Mouse (Mus musculus): ENCODE data around the gene Pacs2.
A peak's percentile ranks its signal among the peaks of the same experiment; 100 is the strongest.

The Pacs2 gene

GRCm38 (mm10) chr12:113075063-113075454 lies 60.8 kb downstream of the Pacs2 start:
- DNase-seq (ENCODE audit: low read depth in 1 of 2, low spot score in 2 of 2): peak; percentile 64 to 77

GRCm38 (mm10) chr12:113075486-113075885 lies 61.2 kb downstream of the Pacs2 start:
- DNase-seq (ENCODE audit: low read depth in 1 of 2, low spot score in 2 of 2): no peak

- no peak for DNase-seq (ENCODE audit: low read depth in 1 of 2, low spot score in 2 of 2)
Observed at GRCm38 (mm10) chr12:113087276-113087675, 73.0 kb downstream of the Pacs2 start.

GRCm38 (mm10) chr12:113088026-113088425 lies 73.7 kb downstream of the Pacs2 start:
- no peak for DNase-seq (ENCODE audit: low read depth in 1 of 2, low spot score in 2 of 2)

GRCm38 (mm10) chr12:113089107-113089506 lies 74.8 kb downstream of the Pacs2 start:
- DNase-seq (ENCODE audit: low read depth in 1 of 2, low spot score in 2 of 2): no peak

- no peak for DNase-seq (ENCODE audit: low read depth in 1 of 2, low spot score in 2 of 2)
Observed at GRCm38 (mm10) chr12:113090053-113090452, 75.7 kb downstream of the Pacs2 start.

- DNase-seq (ENCODE audit: low read depth in 1 of 2, low spot score in 2 of 2): no peak
Observed at GRCm38 (mm10) chr12:113097040-113097439, 82.7 kb downstream of the Pacs2 start.

GRCm38 (mm10) chr12:113097749-113098281 lies 83.5 kb downstream of the Pacs2 start, which contains the start of gene Mta1:
Gene Mta1, plus strand, starts transcription at chr12:113098278.
- DNase-seq (ENCODE audit: low read depth in 1 of 2, low spot score in 2 of 2): no peak

- DNase-seq (ENCODE audit: low read depth in 1 of 2, low spot score in 2 of 2): no peak
Observed at GRCm38 (mm10) chr12:113098530-113099151, 84.3 kb downstream of the Pacs2 start.

- no peak for DNase-seq (ENCODE audit: low read depth in 1 of 2, low spot score in 2 of 2)
Observed at GRCm38 (mm10) chr12:113099470-113100237, 85.3 kb downstream of the Pacs2 start.

- DNase-seq (ENCODE audit: low read depth in 1 of 2, low spot score in 2 of 2): no peak
Observed at GRCm38 (mm10) chr12:113100448-113101076, 86.3 kb downstream of the Pacs2 start.

- no peak for DNase-seq (ENCODE audit: low read depth in 1 of 2, low spot score in 2 of 2)
Observed at GRCm38 (mm10) chr12:113101251-113101960, 87.1 kb downstream of the Pacs2 start.

- peak; percentile 20 to 48 for DNase-seq (ENCODE audit: low read depth in 1 of 2, low spot score in 2 of 2)
Observed at GRCm38 (mm10) chr12:113102461-113102860, 88.2 kb downstream of the Pacs2 start.

- no peak for DNase-seq (ENCODE audit: low read depth in 1 of 2, low spot score in 2 of 2)
Observed at GRCm38 (mm10) chr12:113103846-113104451, 89.6 kb downstream of the Pacs2 start.

- DNase-seq (ENCODE audit: low read depth in 1 of 2, low spot score in 2 of 2): no peak
Observed at GRCm38 (mm10) chr12:113106386-113106785, 92.1 kb downstream of the Pacs2 start.

GRCm38 (mm10) chr12:113107431-113108124 lies 93.3 kb downstream of the Pacs2 start:
- no peak for DNase-seq (ENCODE audit: low read depth in 1 of 2, low spot score in 2 of 2)

GRCm38 (mm10) chr12:113108528-113109283 lies 94.4 kb downstream of the Pacs2 start:
- no peak for DNase-seq (ENCODE audit: low read depth in 1 of 2, low spot score in 2 of 2)

GRCm38 (mm10) chr12:113109801-113110200 lies 95.5 kb downstream of the Pacs2 start:
- DNase-seq (ENCODE audit: low read depth in 1 of 2, low spot score in 2 of 2): no peak

- no peak for DNase-seq (ENCODE audit: low read depth in 1 of 2, low spot score in 2 of 2)
Observed at GRCm38 (mm10) chr12:113114141-113114540, 99.8 kb downstream of the Pacs2 start.
